Mouse (Mus musculus): Measurements from ENCODE around the gene Atg10. TPM values are rescaled to one million over a fixed set of nuclear protein-coding genes. Genes with fewer than 3 reads are reported as not detected.

Gene Atg10
- polyA plus RNA-seq, 1 experiment from 2014 or later = 4.7 TPM

DNA sequence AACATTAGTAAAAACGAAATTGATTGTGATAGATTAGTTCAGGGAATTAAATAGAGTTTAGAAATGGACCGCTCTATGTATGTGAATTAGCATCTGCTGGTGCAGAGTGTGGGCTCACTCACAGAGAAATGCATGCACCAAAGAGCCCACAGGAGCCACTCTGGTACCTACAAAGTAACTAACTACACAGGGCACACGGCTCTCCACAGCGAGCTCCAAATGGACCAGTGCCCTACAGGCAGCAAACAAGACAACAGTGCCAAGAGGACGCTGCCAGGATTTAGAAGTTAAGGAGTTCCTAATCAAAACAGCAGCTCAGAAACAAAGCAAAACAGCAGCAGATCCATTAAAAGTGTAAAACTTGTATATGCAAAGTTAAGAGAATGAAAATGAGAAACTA is 52.6 kb downstream of the Atg10 start:
- Histone ChIP-seq H3K27me3 (replicated peaks) (no peaks in the 10 kb centered on the region), H3K27ac (no peak overlapping the region), H3K9ac (no peak overlapping the region), H3K4me2 (no peak overlapping the region), H3K9me3 (replicated peaks) (no peaks in the 10 kb centered on the region), H3K4me1 (peaks cover 34% of the 10 kb centered on the region), H3K4me3 (no peak overlapping the region), H3K36me3 (no peaks in the 10 kb centered on the region)
- 79% methylated on average over 5 of the region's 5 CpGs for WGBS (ENCODE audit: insufficient replicate concordance)
- ATAC-seq = no peak

DNA sequence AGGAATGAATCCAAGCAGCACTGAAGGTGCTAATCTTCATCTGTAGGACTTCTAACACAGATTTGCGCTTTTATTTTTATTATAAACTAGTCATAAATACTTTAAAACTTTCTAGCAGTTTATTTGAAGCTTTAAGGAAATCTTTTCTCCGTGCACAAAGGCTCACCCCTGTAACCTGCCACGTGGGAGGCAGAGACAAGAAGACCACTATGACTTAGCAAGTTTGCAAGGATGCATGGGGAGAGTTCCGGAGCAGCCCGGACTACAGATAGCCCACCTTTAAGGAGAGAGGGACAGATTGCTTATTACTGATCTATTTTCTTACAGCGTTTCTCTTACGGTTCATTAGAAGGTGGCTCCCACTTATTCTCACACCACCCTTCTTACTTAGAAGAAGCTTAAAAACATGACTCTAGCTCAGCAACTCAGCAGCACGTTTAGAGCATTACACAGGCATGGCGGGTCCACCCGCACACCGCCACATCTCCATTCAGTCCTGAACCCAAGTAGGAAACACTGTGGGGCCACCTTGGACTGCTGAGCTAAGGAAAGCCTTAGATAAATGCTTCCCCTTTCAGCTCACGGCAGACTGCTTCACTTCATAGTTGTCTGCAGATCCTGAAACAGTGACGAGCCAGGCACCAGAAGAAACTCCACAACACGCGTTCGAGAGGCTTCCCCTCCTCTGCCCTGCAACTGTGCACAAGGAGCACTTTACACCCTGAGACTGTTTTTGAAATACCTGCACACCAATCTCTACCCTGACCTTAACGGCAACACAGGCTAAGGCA is 54.0 kb downstream of the Atg10 start:
- Histone ChIP-seq H3K36me3 (no peaks in the 10 kb centered on the region), H3K4me3 (peak overlapping the region; percentile 27; the same call in 1 of the 2 replicates), H3K9me3 (replicated peaks) (no peaks in the 10 kb centered on the region), H3K4me1 (peaks cover 39% of the 10 kb centered on the region), H3K9ac (no peak overlapping the region), H3K27ac (0 out of 2 replicates have a peak overlapping the region, but pooled peaks have one; percentile 20), H3K27me3 (replicated peaks) (no peaks in the 10 kb centered on the region), H3K4me2 (peak overlapping the region; percentile 57)
- 26% methylated on average over 17 of the region's 17 CpGs for WGBS (ENCODE audit: insufficient replicate concordance)
- ATAC-seq = peak; percentile 61

DNA sequence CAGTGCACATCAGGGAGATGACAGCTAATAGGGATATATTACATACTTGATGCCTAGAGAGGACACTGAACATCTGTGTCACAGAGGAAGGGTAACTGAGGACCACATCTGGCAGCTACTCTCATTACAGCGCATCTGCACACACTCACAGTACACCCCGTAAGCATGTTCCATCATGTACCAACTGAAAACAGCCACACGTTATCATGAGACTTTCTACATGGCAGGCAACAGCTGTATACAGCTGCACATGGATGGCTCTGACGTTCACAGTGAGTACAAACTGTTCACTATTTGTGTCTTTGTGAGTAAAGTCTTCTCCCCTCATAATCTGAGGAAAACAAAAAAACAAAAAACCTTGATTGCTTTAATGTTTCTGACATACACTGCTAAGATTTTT is 55.3 kb downstream of the Atg10 start:
- no peak for ATAC-seq
- Histone ChIP-seq H3K4me2 (no peak overlapping the region), H3K27ac (no peak overlapping the region), H3K4me1 (peaks cover 39% of the 10 kb centered on the region), H3K9me3 (replicated peaks) (no peaks in the 10 kb centered on the region), H3K27me3 (replicated peaks) (no peaks in the 10 kb centered on the region), H3K4me3 (no peak overlapping the region), H3K9ac (no peak overlapping the region), H3K36me3 (no peaks in the 10 kb centered on the region)
- 60% methylated on average over 4 of the region's 4 CpGs for WGBS (ENCODE audit: insufficient replicate concordance)

DNA sequence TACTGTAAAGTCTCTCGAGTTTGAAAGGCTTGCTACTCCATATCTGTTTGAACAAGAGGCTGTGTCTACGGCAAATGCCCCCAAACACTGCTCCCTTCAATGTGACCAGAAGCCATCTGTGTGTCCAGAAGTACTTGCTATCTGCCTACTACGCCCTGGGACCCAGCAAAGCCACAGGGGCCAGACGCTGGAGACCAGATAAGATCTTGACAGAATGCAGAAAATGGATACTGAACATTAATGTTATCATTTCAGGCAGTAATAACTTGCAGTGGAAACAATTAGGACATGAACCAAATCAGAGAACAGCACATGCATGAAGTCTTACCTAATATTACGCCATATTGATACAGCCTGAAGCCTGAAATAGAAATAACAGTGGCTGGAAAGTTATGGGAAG is 56.2 kb downstream of the Atg10 start:
- no peaks in the 10 kb centered on the region for H3K36me3 ChIP-seq
- no peak overlapping the region for H3K27ac ChIP-seq
- 0 out of 2 replicates have a peak overlapping the region, but pooled peaks have one; percentile 8 for H3K4me2 ChIP-seq
- H3K4me3 ChIP-seq = no peak overlapping the region
- no peaks in the 10 kb centered on the region for H3K9me3 ChIP-seq (replicated peaks)
- no peaks in the 10 kb centered on the region for H3K27me3 ChIP-seq (replicated peaks)
- H3K9ac ChIP-seq = no peak overlapping the region
- no peak for ATAC-seq
- WGBS (ENCODE audit: insufficient replicate concordance) = 31% methylated on average over 5 of the region's 5 CpGs
- peaks cover 39% of the 10 kb centered on the region for H3K4me1 ChIP-seq

DNA sequence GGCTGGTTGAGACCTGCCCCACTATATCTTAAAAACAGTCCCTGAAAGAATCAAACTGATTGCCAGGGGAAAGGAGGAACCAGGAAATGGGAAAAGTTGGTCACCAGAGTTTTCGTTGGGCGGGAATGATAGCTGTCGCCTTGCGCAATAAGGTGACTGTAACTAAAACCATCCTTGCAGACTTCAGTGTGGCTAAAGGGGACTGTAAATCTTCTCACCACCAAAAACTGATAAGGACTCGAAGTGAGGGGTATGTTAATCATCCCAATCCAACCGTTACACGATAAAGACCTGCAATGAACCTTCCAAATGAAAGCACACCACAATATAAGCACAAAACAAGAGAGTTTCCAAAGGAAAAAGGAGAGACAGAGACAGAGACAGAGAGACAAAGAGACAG is 57.5 kb downstream of the Atg10 start:
- Histone ChIP-seq H3K4me1 (peaks cover 39% of the 10 kb centered on the region), H3K4me2 (peak overlapping the region; percentile 21; the same call in 1 of the 2 replicates), H3K9me3 (replicated peaks) (no peaks in the 10 kb centered on the region), H3K27ac (no peak overlapping the region), H3K4me3 (no peak overlapping the region), H3K9ac (no peak overlapping the region), H3K27me3 (replicated peaks) (no peaks in the 10 kb centered on the region), H3K36me3 (no peaks in the 10 kb centered on the region)
- WGBS (ENCODE audit: insufficient replicate concordance) = 23% methylated on average over 7 of the region's 7 CpGs
- no peak for ATAC-seq

DNA sequence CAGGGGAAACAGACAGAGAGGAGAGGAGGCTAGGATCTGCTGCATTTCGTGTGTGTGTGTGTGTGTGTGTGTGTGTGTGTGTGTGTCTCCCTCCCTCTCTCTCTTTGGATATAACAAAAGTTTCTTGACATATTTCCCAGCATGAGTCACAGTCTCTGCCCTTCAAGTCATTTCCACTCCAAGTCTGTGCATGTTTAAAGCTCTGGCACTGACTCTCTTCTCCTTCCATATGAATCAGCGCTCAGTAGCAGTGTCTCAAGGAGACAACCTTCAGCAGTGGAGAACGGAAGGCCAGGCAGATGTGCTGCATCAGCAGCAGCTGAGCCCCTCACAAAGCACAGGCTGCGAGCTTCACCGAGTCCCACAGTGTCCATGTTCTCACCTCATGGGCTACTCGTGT is 58.6 kb downstream of the Atg10 start:
- H3K27me3 ChIP-seq (replicated peaks) = no peaks in the 10 kb centered on the region
- H3K4me2 ChIP-seq = no peak overlapping the region
- H3K9me3 ChIP-seq (replicated peaks) = no peaks in the 10 kb centered on the region
- ATAC-seq = no peak
- peaks cover 39% of the 10 kb centered on the region for H3K4me1 ChIP-seq
- H3K36me3 ChIP-seq = no peaks in the 10 kb centered on the region
- H3K4me3 ChIP-seq = no peak overlapping the region
- no peak overlapping the region for H3K27ac ChIP-seq
- 78% methylated on average over 6 of the region's 6 CpGs for WGBS (ENCODE audit: insufficient replicate concordance)
- H3K9ac ChIP-seq = no peak overlapping the region

DNA sequence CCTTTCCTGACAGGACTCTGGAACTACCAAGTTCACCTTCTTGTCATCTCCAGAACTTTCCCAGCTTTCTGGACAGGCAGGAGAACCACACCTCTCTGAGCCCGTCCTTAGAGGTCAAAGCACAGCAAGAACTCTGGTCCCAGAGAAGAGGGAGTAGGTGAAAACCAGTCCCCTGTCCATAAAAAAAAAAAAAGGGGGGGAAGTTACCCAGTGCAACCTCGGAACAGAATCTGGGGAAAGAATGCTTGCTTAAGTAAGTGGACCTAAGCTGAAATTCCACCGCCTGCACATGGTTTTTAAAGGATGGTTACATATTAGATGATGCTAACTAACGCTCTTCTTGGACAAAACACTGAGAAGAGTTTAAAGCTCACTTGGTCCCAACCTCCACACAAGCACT is 60.5 kb downstream of the Atg10 start:
- Histone ChIP-seq H3K27ac (no peak overlapping the region), H3K4me1 (peaks cover 22% of the 10 kb centered on the region), H3K4me3 (no peak overlapping the region), H3K9ac (no peak overlapping the region), H3K27me3 (replicated peaks) (no peaks in the 10 kb centered on the region), H3K9me3 (replicated peaks) (no peaks in the 10 kb centered on the region), H3K36me3 (no peaks in the 10 kb centered on the region), H3K4me2 (no peak overlapping the region)
- ATAC-seq = no peak
- WGBS (ENCODE audit: insufficient replicate concordance) = 58% methylated on average over 4 of the region's 4 CpGs

DNA sequence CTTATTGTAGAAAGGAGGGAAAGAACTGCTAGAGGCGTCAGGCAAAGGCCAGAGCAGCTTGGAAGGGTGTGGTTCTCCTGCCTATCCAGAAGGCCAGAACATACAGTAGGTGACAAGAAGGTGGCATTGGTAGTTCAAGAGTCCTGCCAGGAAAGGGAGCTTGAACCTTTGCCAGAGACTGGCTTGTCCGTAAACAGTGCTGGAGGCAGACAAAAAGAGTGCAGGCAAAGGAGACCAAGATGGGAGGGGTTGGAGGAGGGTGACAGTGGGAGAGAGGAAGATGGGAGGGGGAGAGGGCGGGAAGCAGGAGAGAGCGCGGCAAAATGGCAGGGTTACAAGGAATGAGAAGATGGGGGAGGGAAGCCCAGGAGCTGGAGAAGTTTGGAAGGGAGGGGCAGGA is 61.3 kb downstream of the Atg10 start:
- ATAC-seq = no peak
- H3K4me1 ChIP-seq = peaks cover 17% of the 10 kb centered on the region
- no peak overlapping the region for H3K9ac ChIP-seq
- H3K27ac ChIP-seq = no peak overlapping the region
- 56% methylated on average over 5 of the region's 5 CpGs for WGBS (ENCODE audit: insufficient replicate concordance)
- H3K36me3 ChIP-seq = no peaks in the 10 kb centered on the region
- no peaks in the 10 kb centered on the region for H3K9me3 ChIP-seq (replicated peaks)
- H3K4me3 ChIP-seq = no peak overlapping the region
- no peak overlapping the region for H3K4me2 ChIP-seq
- H3K27me3 ChIP-seq (replicated peaks) = no peaks in the 10 kb centered on the region

DNA sequence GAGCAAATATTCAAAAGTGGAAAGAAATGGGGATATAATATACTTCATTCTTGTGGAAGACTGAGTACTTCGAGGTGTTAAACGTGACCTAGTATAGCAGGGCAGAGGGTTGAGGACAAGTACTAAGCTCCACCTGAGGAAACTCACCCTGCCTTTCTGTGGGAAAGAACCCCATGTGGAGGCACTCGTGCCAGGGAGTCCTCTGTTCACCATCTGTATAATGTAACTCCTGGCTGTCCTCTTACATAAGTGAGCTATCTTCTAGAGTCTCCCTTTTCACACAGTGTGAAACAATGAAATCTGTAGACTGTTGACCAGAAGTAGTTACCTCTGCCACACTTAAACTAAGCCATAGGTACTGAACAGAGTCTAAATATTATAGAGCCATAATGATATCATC is 63.2 kb downstream of the Atg10 start:
- H3K4me1 ChIP-seq = no peaks in the 10 kb centered on the region
- no peak overlapping the region for H3K4me2 ChIP-seq
- H3K27me3 ChIP-seq (replicated peaks) = no peaks in the 10 kb centered on the region
- H3K9ac ChIP-seq = no peak overlapping the region
- no peak overlapping the region for H3K27ac ChIP-seq
- H3K4me3 ChIP-seq = no peak overlapping the region
- H3K36me3 ChIP-seq = no peaks in the 10 kb centered on the region
- H3K9me3 ChIP-seq (replicated peaks) = no peaks in the 10 kb centered on the region
- no peak for ATAC-seq
- WGBS (ENCODE audit: insufficient replicate concordance) = 70% methylated on average over 3 of the region's 3 CpGs

DNA sequence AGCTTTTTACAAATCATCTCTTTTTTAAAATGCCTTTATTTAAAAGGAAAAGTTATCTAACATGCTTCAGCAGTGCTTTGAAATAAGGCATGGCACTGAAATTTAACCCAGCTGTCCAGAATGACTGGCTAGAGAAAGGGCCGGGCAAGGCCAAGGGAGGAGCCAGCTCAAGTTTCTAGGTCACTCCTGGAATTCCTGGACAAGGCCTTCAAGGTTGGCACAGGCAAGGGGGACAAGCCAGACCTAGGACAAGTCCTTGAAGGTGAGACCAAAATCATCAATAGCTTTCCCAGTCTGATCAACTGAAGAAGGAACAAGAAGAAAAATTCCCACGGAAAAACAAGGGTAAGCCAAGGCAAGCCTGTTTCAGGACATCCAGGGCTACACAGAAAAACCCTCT is 63.9 kb downstream of the Atg10 start:
- Histone ChIP-seq H3K4me2 (no peak overlapping the region), H3K9ac (no peak overlapping the region), H3K27ac (no peak overlapping the region), H3K36me3 (no peaks in the 10 kb centered on the region), H3K27me3 (replicated peaks) (no peaks in the 10 kb centered on the region), H3K4me3 (no peak overlapping the region), H3K4me1 (no peaks in the 10 kb centered on the region), H3K9me3 (replicated peaks) (no peaks in the 10 kb centered on the region)
- ATAC-seq = no peak
- 70% methylated on average over 2 of the region's 2 CpGs for WGBS (ENCODE audit: insufficient replicate concordance)

DNA sequence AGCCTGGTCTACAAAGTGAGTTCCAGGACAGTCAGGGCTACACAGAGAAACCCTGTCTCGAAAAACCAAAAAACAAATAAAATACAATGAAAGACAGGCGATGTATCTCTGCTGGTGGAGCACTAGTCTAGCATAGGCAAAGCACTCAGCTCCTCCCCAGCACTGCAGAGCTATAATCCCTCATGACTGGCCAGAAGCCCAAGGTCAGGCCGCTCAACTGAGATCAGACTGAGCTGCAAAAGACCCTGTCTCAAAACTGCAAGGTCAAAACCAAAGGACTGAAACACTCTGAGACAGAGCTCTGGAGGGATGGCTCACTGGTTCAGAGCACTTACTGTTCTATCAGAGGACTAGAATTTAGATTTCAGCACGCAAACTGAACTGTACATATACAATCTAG is 65.8 kb downstream of the Atg10 start:
- H3K27ac ChIP-seq = no peak overlapping the region
- WGBS (ENCODE audit: insufficient replicate concordance) = 74% methylated on average over 4 of the region's 4 CpGs
- H3K4me1 ChIP-seq = no peaks in the 10 kb centered on the region
- no peaks in the 10 kb centered on the region for H3K36me3 ChIP-seq
- no peaks in the 10 kb centered on the region for H3K27me3 ChIP-seq (replicated peaks)
- H3K9ac ChIP-seq = no peak overlapping the region
- ATAC-seq = no peak
- no peak overlapping the region for H3K4me3 ChIP-seq
- no peak overlapping the region for H3K4me2 ChIP-seq
- no peaks in the 10 kb centered on the region for H3K9me3 ChIP-seq (replicated peaks)

DNA sequence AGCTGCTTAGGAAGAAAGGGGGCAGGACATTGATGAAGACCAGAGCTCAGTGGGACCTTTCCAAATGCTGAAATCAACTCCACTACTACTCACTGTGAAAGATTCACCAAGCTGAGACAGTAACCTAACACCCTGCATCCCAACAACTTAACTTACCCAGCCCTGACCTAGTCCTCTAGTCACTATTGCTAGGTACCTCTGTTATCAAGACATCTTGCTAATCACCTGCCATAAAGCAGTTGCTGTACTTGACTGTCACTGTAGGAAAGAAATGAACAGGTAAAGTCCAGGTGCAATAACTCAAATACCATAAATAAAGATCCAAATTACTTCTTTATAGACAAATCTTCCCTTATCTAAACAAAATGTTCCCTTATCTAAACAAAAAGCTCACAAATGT is 66.3 kb downstream of the Atg10 start:
- H3K36me3 ChIP-seq = no peaks in the 10 kb centered on the region
- no peak overlapping the region for H3K4me2 ChIP-seq
- no peaks in the 10 kb centered on the region for H3K9me3 ChIP-seq (replicated peaks)
- no peak overlapping the region for H3K9ac ChIP-seq
- H3K27ac ChIP-seq = no peak overlapping the region
- H3K4me3 ChIP-seq = no peak overlapping the region
- H3K4me1 ChIP-seq = no peaks in the 10 kb centered on the region
- ATAC-seq = no peak
- no peaks in the 10 kb centered on the region for H3K27me3 ChIP-seq (replicated peaks)

DNA sequence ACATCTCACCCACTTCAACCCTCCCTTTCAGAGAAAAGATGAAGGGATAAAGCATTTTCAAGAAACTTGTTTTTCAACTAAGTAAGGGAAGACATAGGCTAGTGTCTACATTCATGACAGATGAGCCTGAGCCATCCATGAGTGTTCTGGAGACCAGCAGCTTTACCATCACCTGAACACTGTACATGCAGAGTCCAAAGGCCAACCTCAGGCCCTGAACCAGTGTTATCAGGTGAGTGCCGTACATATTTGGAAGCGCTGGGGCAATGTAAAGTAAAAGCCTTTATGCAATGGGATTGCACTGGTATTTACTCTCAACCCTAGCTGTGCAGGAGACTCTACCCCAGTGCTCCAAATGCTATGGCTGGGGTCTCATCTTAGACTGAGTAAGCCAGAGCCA is 66.8 kb downstream of the Atg10 start:
- Histone ChIP-seq H3K27ac (no peak overlapping the region), H3K9ac (no peak overlapping the region), H3K27me3 (replicated peaks) (no peaks in the 10 kb centered on the region), H3K36me3 (no peaks in the 10 kb centered on the region), H3K9me3 (replicated peaks) (no peaks in the 10 kb centered on the region), H3K4me1 (no peaks in the 10 kb centered on the region), H3K4me2 (no peak overlapping the region), H3K4me3 (no peak overlapping the region)
- no peak for ATAC-seq
- WGBS (ENCODE audit: insufficient replicate concordance) = 86% methylated on average over 2 of the region's 2 CpGs
